Mouse (Mus musculus): ENCODE measurements at regions not wholly inside any gene's neighbourhood (a gene's known extent, or its start where the extent isn't known, plus 50 kb on each side); places are given as distances from the start of the nearest gene placed in this dataset.

- no peak overlapping the region for H3K4me2 ChIP-seq (replicated peaks)
- no peak for ATAC-seq (ENCODE audit: low FRiP score, low read depth)
- WGBS = 32% methylated on average over 10 of the region's 10 CpGs
Observed at GRCm38 (mm10) chr9:63843883-63844485, 86.2 kb upstream of the Smad3 start.

GRCm38 (mm10) chr9:63843431-63843830 is 85.6 kb upstream of the Smad3 start:
- Histone ChIP-seq H3K36me3 (no peaks in the 10 kb centered on the region), H3K4me3 (no peak overlapping the region), H3K27ac (replicated peaks) (no peak overlapping the region), H3K4me1 (no peaks in the 10 kb centered on the region), H3K9ac (replicated peaks) (no peak overlapping the region), H3K9me3 (no peaks in the 10 kb centered on the region), H3K27me3 (peaks cover 32% of the 10 kb centered on the region; the same call in 1 of the 2 replicates), H3K4me2 (replicated peaks) (no peak overlapping the region)
- no peak for ATAC-seq (ENCODE audit: low FRiP score, low read depth)
- 39% methylated on average over 2 of the region's 2 CpGs for WGBS

More at GRCm38 (mm10) chr9:63843883-63844485, 86.2 kb upstream of the Smad3 start:
- Histone ChIP-seq H3K9ac (replicated peaks) (no peak overlapping the region), H3K9me3 (no peaks in the 10 kb centered on the region), H3K27me3 (peaks cover 30% of the 10 kb centered on the region; the same call in 1 of the 2 replicates), H3K36me3 (no peaks in the 10 kb centered on the region), H3K27ac (replicated peaks) (no peak overlapping the region), H3K4me1 (no peaks in the 10 kb centered on the region), H3K4me3 (no peak overlapping the region)

- Histone ChIP-seq H3K27ac (replicated peaks) (no peak overlapping the region), H3K9me3 (no peaks in the 10 kb centered on the region), H3K27me3 (peaks cover 32% of the 10 kb centered on the region), H3K4me3 (no peak overlapping the region), H3K4me2 (replicated peaks) (no peak overlapping the region), H3K4me1 (no peaks in the 10 kb centered on the region), H3K9ac (replicated peaks) (no peak overlapping the region), H3K36me3 (no peaks in the 10 kb centered on the region)
- ATAC-seq (ENCODE audit: low FRiP score, low read depth) = no peak
- 90% methylated on average over 14 of the region's 14 CpGs for WGBS
Observed at GRCm38 (mm10) chr9:63841102-63841501, 83.3 kb upstream of the Smad3 start.

GRCm38 (mm10) chr9:63838996-63839772 is 81.4 kb upstream of the Smad3 start:
- H3K36me3 ChIP-seq = no peaks in the 10 kb centered on the region
- ATAC-seq (ENCODE audit: low FRiP score, low read depth) = no peak
- peaks cover 18% of the 10 kb centered on the region for H3K27me3 ChIP-seq
- H3K4me2 ChIP-seq (replicated peaks) = no peak overlapping the region
- no peaks in the 10 kb centered on the region for H3K4me1 ChIP-seq
- H3K9me3 ChIP-seq = no peaks in the 10 kb centered on the region
- H3K9ac ChIP-seq (replicated peaks) = no peak overlapping the region
- 88% methylated on average over 14 of the region's 14 CpGs for WGBS
- H3K27ac ChIP-seq (replicated peaks) = no peak overlapping the region
- H3K4me3 ChIP-seq = no peak overlapping the region

- no peak for ATAC-seq (ENCODE audit: low FRiP score, low read depth)
- Histone ChIP-seq H3K4me2 (replicated peaks) (no peak overlapping the region), H3K4me1 (no peaks in the 10 kb centered on the region), H3K36me3 (no peaks in the 10 kb centered on the region), H3K27ac (replicated peaks) (no peak overlapping the region), H3K27me3 (peaks cover 7% of the 10 kb centered on the region; the same call in 1 of the 2 replicates), H3K9ac (replicated peaks) (no peak overlapping the region), H3K9me3 (no peaks in the 10 kb centered on the region), H3K4me3 (no peak overlapping the region)
- WGBS = 76% methylated on average over 6 of the region's 6 CpGs
Observed at GRCm38 (mm10) chr9:63837552-63837951, 79.8 kb upstream of the Smad3 start.

GRCm38 (mm10) chr9:63836565-63837284 is 78.9 kb upstream of the Smad3 start:
- Histone ChIP-seq H3K4me1 (no peaks in the 10 kb centered on the region), H3K4me2 (replicated peaks) (no peak overlapping the region), H3K27me3 (peaks cover 7% of the 10 kb centered on the region; the same call in 1 of the 2 replicates), H3K9me3 (no peaks in the 10 kb centered on the region), H3K27ac (replicated peaks) (no peak overlapping the region), H3K4me3 (no peak overlapping the region), H3K36me3 (no peaks in the 10 kb centered on the region), H3K9ac (replicated peaks) (no peak overlapping the region)
- no peak for ATAC-seq (ENCODE audit: low FRiP score, low read depth)
- 77% methylated on average over 5 of the region's 5 CpGs for WGBS

- H3K4me3 ChIP-seq = no peak overlapping the region
- H3K4me2 ChIP-seq (replicated peaks) = 0 out of 2 replicates have a peak overlapping the region, but pooled peaks have one; percentile 0
- no peaks in the 10 kb centered on the region for H3K9me3 ChIP-seq
- H3K9ac ChIP-seq (replicated peaks) = no peak overlapping the region
- WGBS = 47% methylated on average over 11 of the region's 11 CpGs
- no peaks in the 10 kb centered on the region for H3K36me3 ChIP-seq
- H3K4me1 ChIP-seq = no peaks in the 10 kb centered on the region
- H3K27ac ChIP-seq (replicated peaks) = no peak overlapping the region
- ATAC-seq (ENCODE audit: low FRiP score, low read depth) = no peak
- peaks cover 7% of the 10 kb centered on the region; the same call in 1 of the 2 replicates for H3K27me3 ChIP-seq
Observed at GRCm38 (mm10) chr9:63836036-63836435, 78.2 kb upstream of the Smad3 start.

GRCm38 (mm10) chr9:63834416-63834815 is 76.6 kb upstream of the Smad3 start:
- peaks cover 6% of the 10 kb centered on the region; the same call in 1 of the 2 replicates for H3K27me3 ChIP-seq
- no peaks in the 10 kb centered on the region for H3K4me1 ChIP-seq
- H3K4me2 ChIP-seq (replicated peaks) = no peak overlapping the region
- no peaks in the 10 kb centered on the region for H3K9me3 ChIP-seq
- no peak overlapping the region for H3K4me3 ChIP-seq
- no peak overlapping the region for H3K27ac ChIP-seq (replicated peaks)
- no peaks in the 10 kb centered on the region for H3K36me3 ChIP-seq
- H3K9ac ChIP-seq (replicated peaks) = no peak overlapping the region
- 86% methylated on average over 3 of the region's 3 CpGs for WGBS
- no peak for ATAC-seq (ENCODE audit: low FRiP score, low read depth)

- no peaks in the 10 kb centered on the region for H3K27me3 ChIP-seq
- no peak overlapping the region for H3K4me3 ChIP-seq
- no peak overlapping the region for H3K27ac ChIP-seq (replicated peaks)
- H3K4me1 ChIP-seq = no peaks in the 10 kb centered on the region
- no peaks in the 10 kb centered on the region for H3K36me3 ChIP-seq
- 0 out of 2 replicates have a peak, but pooled peaks cover 5% of the 10 kb centered on the region for H3K9me3 ChIP-seq
- no peak overlapping the region for H3K9ac ChIP-seq (replicated peaks)
- no peak overlapping the region for H3K4me2 ChIP-seq (replicated peaks)
- ATAC-seq (ENCODE audit: low FRiP score, low read depth) = no peak
- WGBS = 86% methylated on average over 3 of the region's 3 CpGs
Observed at GRCm38 (mm10) chr9:63818163-63818562, 60.4 kb upstream of the Smad3 start.

GRCm38 (mm10) chr9:63816540-63816939 is 58.7 kb upstream of the Smad3 start:
- no peak overlapping the region for H3K4me3 ChIP-seq
- H3K4me2 ChIP-seq (replicated peaks) = no peak overlapping the region
- H3K36me3 ChIP-seq = no peaks in the 10 kb centered on the region
- 65% methylated on average over 2 of the region's 2 CpGs for WGBS
- no peaks in the 10 kb centered on the region; the same call in 1 of the 2 replicates for H3K27me3 ChIP-seq
- H3K4me1 ChIP-seq = peaks cover 5% of the 10 kb centered on the region; the same call in 1 of the 2 replicates
- H3K9me3 ChIP-seq = 0 out of 2 replicates have a peak, but pooled peaks cover 7% of the 10 kb centered on the region
- no peak overlapping the region for H3K9ac ChIP-seq (replicated peaks)
- no peak for ATAC-seq (ENCODE audit: low FRiP score, low read depth)
- no peak overlapping the region for H3K27ac ChIP-seq (replicated peaks)

GRCm38 (mm10) chr9:63809901-63810587 is 52.2 kb upstream of the Smad3 start:
- H3K9ac ChIP-seq (replicated peaks) = no peak overlapping the region
- H3K9me3 ChIP-seq = 0 out of 2 replicates have a peak, but pooled peaks cover 3% of the 10 kb centered on the region
- H3K4me3 ChIP-seq = no peak overlapping the region
- H3K4me2 ChIP-seq (replicated peaks) = no peak overlapping the region
- no peak overlapping the region for H3K27ac ChIP-seq (replicated peaks)
- H3K4me1 ChIP-seq = peaks cover 8% of the 10 kb centered on the region; the same call in 1 of the 2 replicates
- no peak for ATAC-seq (ENCODE audit: low FRiP score, low read depth)
- 46% methylated on average over 3 of the region's 3 CpGs for WGBS
- H3K36me3 ChIP-seq = no peaks in the 10 kb centered on the region
- H3K27me3 ChIP-seq = peaks cover 13% of the 10 kb centered on the region; the same call in 1 of the 2 replicates

Measured in midbrain, embryonic 12.5 days (tissue).